Mouse (Mus musculus) neural tube, embryonic 15.5 days (tissue): ENCODE results near the gene 9530053A07Rik. TPM values are rescaled to one million over a fixed set of nuclear protein-coding genes. Genes with fewer than 3 reads are reported as not detected.

ENCODE experiments used
- ATAC-seq: fragments of 200-750 bp; cut with Nextera tagmentation; 2 replicates; pipeline ENCODE4 v1.8.0; 2017; ENCODE audit warnings: mild to moderate bottlenecking, moderate TSS enrichment, moderate library complexity; ENCODE audit not compliant: low FRiP score
- H3K27ac ChIP-seq: fragments of 300-500 bp; sonication (generic); replicated peaks from 2 replicates; pipeline ENCODE4 v1.5.1; 2015; ENCODE audit warnings: mild to moderate bottlenecking, inconsistent platforms
- H3K27me3 ChIP-seq: fragments of 300-500 bp; sonication (generic); replicated peaks from 2 replicates; pipeline ENCODE4 v1.6.1; 2015; ENCODE audit warnings: inconsistent platforms
- H3K36me3 ChIP-seq: fragments of 300-500 bp; sonication (generic); 2 replicates; pipeline ENCODE4 v1.6.1; 2015; ENCODE audit warnings: inconsistent platforms
- H3K4me1 ChIP-seq: fragments of 300-500 bp; sonication (generic); 2 replicates; pipeline ENCODE4 v1.6.1; 2015; ENCODE audit warnings: inconsistent platforms
- H3K4me2 ChIP-seq: fragments of 300-500 bp; sonication (generic); 2 replicates; pipeline ENCODE4 v1.6.1; 2015; ENCODE audit warnings: inconsistent platforms, mild to moderate bottlenecking, moderate library complexity
- H3K4me3 ChIP-seq: fragments of 300-500 bp; sonication (generic); replicated peaks from 2 replicates; pipeline ENCODE4 v1.5.1; 2015; ENCODE audit warnings: mild to moderate bottlenecking, inconsistent platforms
- H3K9ac ChIP-seq: fragments of 300-500 bp; sonication (generic); replicated peaks from 2 replicates; pipeline ENCODE4 v1.6.1; 2015; ENCODE audit warnings: mild to moderate bottlenecking, inconsistent platforms
- H3K9me3 ChIP-seq: fragments of 300-500 bp; sonication (generic); replicated peaks from 2 replicates; pipeline ENCODE4 v1.6.1; 2016; ENCODE audit warnings: inconsistent platforms
- WGBS: fragments of 180-500 bp; shearing (Covaris S2); methylation state at CpG from one replicate; pipeline ENCODE4 v1.1.7; 2015; ENCODE audit warnings: mixed read lengths; 5-methylcytosine and 5-hydroxymethylcytosine counted together
- polyA plus RNA-seq: library from polyadenylated mRNA; unstranded; fragments of >200 nt; fragmentation: Nextera tagmentation; extraction: Ambion mirVana; gene quantifications from 2 replicates; pipeline ENCODE4 v1.2.1, GENCODE M21; 2015

The 9530053A07Rik gene
- polyA plus RNA-seq, 1 experiment from 2014 or later: 0.06 TPM

DNA sequence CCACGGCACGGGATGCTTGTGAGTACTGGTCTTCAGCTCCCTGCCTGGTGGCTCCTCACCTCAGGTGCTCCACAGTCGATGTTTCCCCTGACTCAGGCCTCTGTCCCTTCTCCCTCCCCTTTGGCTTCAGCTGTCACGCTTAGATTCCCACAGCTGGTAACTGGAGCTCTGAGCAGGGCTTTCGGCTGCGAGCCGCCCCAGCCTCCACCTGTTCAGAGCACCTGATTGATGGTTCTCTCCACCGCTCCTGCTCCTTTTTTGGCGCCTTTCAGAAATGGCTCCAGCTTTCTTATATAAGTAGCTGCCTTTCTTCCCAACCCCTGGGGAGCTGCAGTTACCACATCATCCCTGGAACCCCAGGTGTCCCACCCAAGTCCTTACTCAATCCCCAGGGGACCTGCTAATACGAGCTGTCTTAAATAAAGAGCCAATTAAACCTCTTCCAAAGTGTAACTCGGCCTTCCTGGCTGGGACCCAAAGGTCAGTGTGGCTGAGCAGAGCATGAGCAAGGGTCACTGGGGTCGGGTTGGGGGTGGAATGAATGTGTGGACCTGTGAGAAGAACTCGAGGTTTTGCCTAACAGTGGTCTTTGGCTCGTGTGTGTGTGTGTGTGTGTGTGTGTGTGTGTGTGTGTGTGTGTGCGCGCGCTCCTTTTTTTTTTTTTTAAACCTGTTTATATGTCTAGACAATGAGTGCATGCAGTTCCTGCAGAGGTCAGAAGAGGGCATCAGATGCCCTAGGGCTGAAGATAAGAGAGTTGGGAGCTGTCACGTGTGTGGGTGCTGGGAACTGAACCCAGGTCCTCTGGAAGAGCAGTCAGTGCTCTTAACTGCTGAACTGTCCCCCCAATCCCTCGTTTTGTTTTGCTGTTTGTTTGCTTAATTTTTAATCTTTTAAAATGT lies 74.2 kb downstream of the 9530053A07Rik start:
- ATAC-seq: no peak
- 71% methylated on average over 19 of the region's 19 CpGs for WGBS
- no peak overlapping the region for H3K9ac ChIP-seq
- H3K27ac ChIP-seq: no peak overlapping the region
- no peak overlapping the region for H3K4me2 ChIP-seq
- H3K9me3 ChIP-seq: no peaks in the 10 kb centered on the region
- H3K4me3 ChIP-seq: no peak overlapping the region
- 0 out of 2 replicates have a peak, but pooled peaks cover 2% of the 10 kb centered on the region for H3K4me1 ChIP-seq
- no peaks in the 10 kb centered on the region for H3K27me3 ChIP-seq
- no peaks in the 10 kb centered on the region for H3K36me3 ChIP-seq

DNA sequence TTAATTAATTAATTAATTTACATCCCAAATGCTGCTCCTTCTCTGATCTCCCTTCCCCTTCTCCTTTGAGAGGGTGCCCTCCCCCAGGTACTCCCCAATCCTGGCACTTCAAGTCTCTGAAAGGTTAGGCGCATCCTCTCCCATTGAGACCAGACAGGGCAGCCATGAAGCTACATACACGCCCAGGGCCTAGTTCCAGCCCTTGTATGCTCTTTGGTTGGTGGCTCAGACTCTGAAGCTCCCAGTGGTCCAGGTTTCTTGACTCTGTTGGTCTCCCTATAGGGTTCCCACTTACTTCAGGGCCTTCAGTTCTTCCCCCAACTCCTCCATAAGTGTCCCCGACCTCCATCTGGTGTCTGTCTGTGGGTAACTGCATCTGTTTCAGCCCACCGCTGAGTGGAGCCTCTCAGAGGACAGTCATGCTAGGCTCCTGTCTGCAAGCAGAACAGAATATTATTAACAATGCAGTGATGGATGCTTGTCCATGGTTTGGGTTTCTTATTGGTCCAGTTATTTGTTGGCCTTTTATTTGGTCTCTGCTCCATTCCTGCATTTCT lies 76.9 kb downstream of the 9530053A07Rik start:
- Histone ChIP-seq H3K27ac (no peak overlapping the region), H3K27me3 (no peaks in the 10 kb centered on the region), H3K4me1 (0 out of 2 replicates have a peak, but pooled peaks cover 3% of the 10 kb centered on the region), H3K9me3 (no peaks in the 10 kb centered on the region), H3K36me3 (no peaks in the 10 kb centered on the region), H3K9ac (no peak overlapping the region), H3K4me2 (no peak overlapping the region), H3K4me3 (no peak overlapping the region)
- no peak for ATAC-seq
- 76% methylated on average over 4 of the region's 4 CpGs for WGBS

DNA sequence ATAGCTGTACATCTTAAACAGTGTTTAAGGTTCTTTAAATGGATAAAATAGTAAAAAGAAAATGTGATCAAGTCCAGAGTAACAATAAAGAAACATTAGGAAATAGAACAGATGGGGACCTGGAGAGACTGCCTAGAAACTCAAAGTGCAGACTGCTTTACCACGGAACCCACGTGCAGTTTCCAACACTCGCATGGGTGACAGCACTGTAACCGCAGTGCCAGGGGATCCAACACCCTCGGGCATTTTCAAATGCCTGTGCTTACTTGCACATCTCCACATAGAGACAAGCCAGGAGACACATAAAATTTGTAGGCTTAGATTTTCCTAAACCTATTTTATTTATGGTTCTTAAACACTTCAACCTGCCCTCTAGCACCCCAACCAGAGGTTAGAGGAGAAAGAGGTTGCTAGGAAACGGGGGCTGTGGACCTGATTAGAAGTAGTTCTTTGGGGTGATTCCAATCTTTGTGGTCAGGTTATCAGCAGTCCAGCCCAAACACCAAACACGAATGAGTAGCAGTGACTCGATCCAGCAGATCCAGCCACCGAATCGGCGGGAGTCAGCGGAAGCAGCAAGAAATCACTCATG lies 79.2 kb downstream of the 9530053A07Rik start:
- Histone ChIP-seq H3K4me3 (peak overlapping the region; percentile 32), H3K27ac (0 out of 2 replicates have a peak overlapping the region, but pooled peaks have one; percentile 1), H3K9ac (peak overlapping the region; percentile 12; the same call in 1 of the 2 replicates), H3K36me3 (no peaks in the 10 kb centered on the region), H3K9me3 (no peaks in the 10 kb centered on the region), H3K4me2 (peak overlapping the region; percentile 54), H3K27me3 (no peaks in the 10 kb centered on the region), H3K4me1 (0 out of 2 replicates have a peak, but pooled peaks cover 3% of the 10 kb centered on the region)
- ATAC-seq: no peak
- 51% methylated on average over 12 of the region's 12 CpGs for WGBS

DNA sequence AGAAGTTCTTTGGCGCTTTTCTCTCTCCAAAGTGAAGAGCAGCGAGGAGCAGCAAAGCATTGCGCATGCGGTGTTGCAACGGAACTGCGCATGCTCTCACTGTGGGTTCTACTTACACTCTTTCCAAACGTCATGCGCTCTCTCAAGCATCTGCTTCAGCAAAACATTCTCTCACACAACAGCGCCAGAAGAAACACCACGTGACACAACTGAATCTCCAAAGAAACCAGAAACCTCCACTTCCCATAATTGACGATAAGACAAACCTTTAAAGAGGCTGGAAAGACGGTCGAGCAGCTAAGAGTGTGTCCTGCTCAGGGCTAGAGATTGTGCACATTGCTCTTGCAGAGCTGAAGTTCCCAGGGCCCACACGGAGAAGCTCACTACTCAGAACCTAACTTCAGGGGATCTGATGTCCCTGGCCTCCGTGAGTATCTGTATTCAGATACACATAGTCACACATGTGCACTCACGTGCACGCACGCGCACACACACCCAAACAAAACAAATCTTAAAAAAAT lies 79.8 kb downstream of the 9530053A07Rik start:
- Histone ChIP-seq H3K4me2 (peak overlapping the region; percentile 54), H3K27me3 (no peaks in the 10 kb centered on the region), H3K4me1 (0 out of 2 replicates have a peak, but pooled peaks cover 3% of the 10 kb centered on the region), H3K36me3 (no peaks in the 10 kb centered on the region), H3K4me3 (peak overlapping the region; percentile 32), H3K27ac (peak overlapping the region; percentile 25; the same call in 1 of the 2 replicates), H3K9ac (peak overlapping the region; percentile 12; the same call in 1 of the 2 replicates), H3K9me3 (no peaks in the 10 kb centered on the region)
- ATAC-seq: 0 out of 2 replicates have a peak, but pooled peaks have one; percentile 66
- WGBS: 55% methylated on average over 19 of the region's 19 CpGs

DNA sequence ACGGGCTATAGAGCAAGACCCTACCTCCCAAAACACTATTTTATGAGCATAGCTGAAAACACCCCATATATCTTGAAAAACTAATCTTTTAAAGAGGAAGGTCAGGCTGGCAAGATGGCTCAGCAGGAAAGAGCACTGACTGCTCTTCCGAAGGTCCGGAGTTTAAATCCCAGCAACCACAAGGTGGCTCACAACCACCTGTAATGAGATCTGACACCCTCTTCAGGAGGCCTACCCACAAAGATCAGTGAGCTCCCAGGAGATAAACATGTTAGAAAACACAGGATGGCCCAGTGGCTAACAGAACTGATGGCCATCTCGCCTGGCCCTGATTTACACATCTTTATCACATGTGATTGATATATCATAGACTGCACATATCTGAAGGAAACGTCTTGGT lies 81.5 kb downstream of the 9530053A07Rik start:
- no peaks in the 10 kb centered on the region for H3K27me3 ChIP-seq
- H3K9me3 ChIP-seq: no peaks in the 10 kb centered on the region
- H3K4me1 ChIP-seq: 0 out of 2 replicates have a peak, but pooled peaks cover 3% of the 10 kb centered on the region
- H3K36me3 ChIP-seq: no peaks in the 10 kb centered on the region
- no peak overlapping the region for H3K27ac ChIP-seq
- no peak overlapping the region for H3K4me3 ChIP-seq
- no peak overlapping the region for H3K9ac ChIP-seq
- WGBS: 44% methylated on average over 5 of the region's 5 CpGs
- no peak overlapping the region for H3K4me2 ChIP-seq
- ATAC-seq: no peak

DNA sequence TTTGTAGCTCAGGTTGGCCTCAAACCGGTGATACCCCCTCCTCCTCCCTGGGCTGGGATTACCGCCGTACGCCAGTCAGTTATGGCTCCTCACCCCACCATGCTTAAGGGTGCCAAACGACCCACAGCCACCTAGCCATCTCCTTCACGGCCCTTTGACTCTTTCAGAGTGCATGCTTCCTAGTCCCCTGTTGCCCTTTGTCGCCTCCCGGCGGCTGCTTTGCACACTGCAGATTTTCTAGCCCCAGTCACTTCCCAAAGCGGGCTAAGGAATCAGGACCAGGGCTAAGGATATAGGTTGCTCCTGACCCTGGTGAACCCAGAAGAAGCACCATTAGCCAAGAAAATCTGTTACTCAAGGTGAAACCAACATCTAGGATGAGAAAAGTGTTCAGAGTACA lies 84.9 kb downstream of the 9530053A07Rik start:
- Histone ChIP-seq H3K27ac (no peak overlapping the region), H3K27me3 (no peaks in the 10 kb centered on the region), H3K36me3 (no peaks in the 10 kb centered on the region), H3K9ac (no peak overlapping the region), H3K4me2 (no peak overlapping the region), H3K4me3 (no peak overlapping the region), H3K9me3 (no peaks in the 10 kb centered on the region), H3K4me1 (no peaks in the 10 kb centered on the region)
- ATAC-seq: no peak
- 41% methylated on average over 10 of the region's 10 CpGs for WGBS

Other genes starting within 250 kb of the 9530053A07Rik start
- 11.3 and 12.4 TPM in 2 replicates for gene Zfp974, start 200.0 kb upstream of the 9530053A07Rik start, polyA plus RNA-seq
- gene Zfp780b, start 150.3 kb upstream of the 9530053A07Rik start, polyA plus RNA-seq: 31.5 and 33.0 TPM in 2 replicates
- gene Zfp850, start 115.4 kb upstream of the 9530053A07Rik start, polyA plus RNA-seq: 4.5 and 5.1 TPM in 2 replicates
- 275 and 280 TPM in 2 replicates for gene Psmc4, start 79.4 kb upstream of the 9530053A07Rik start, polyA plus RNA-seq
- gene Fcgbp, start 58.2 kb upstream of the 9530053A07Rik start, polyA plus RNA-seq: 0.75 and 3.0 TPM in 2 replicates
- 70.8 and 88.2 TPM in 2 replicates for gene Fbl, start 40.2 kb downstream of the 9530053A07Rik start, polyA plus RNA-seq
- gene Dyrk1b, start 50.0 kb downstream of the 9530053A07Rik start, polyA plus RNA-seq: 10.7 and 10.9 TPM in 2 replicates
- gene Eid2, start 138.4 kb downstream of the 9530053A07Rik start, polyA plus RNA-seq: 6.9 and 18.2 TPM in 2 replicates
- gene Eid2b, start 148.3 kb downstream of the 9530053A07Rik start, polyA plus RNA-seq: 33.5 and 37.7 TPM in 2 replicates
- 1.8 and 2.4 TPM in 2 replicates for gene Selenov, start 161.7 kb downstream of the 9530053A07Rik start, polyA plus RNA-seq
- 18.6 and 19.8 TPM in 2 replicates for gene Dll3, start 172.8 kb downstream of the 9530053A07Rik start, polyA plus RNA-seq
- gene Timm50, start 182.6 kb downstream of the 9530053A07Rik start, polyA plus RNA-seq: 125 and 136 TPM in 2 replicates
- 92.8 and 101 TPM in 2 replicates for gene Supt5, start 209.3 kb downstream of the 9530053A07Rik start, polyA plus RNA-seq
- 467 and 619 TPM in 2 replicates for gene Rps16, start 221.2 kb downstream of the 9530053A07Rik start, polyA plus RNA-seq
- 21.4 and 26.5 TPM in 2 replicates for gene Plekhg2, start 243.1 kb downstream of the 9530053A07Rik start, polyA plus RNA-seq